Mouse (Mus musculus) lung, adult 2 months (tissue): ENCODE results near the gene Gm17657. TPM values are rescaled to one million over a fixed set of nuclear protein-coding genes. Genes with fewer than 3 reads are reported as not detected.

ENCODE experiments used
- DNase-seq: peaks from one replicate; pipeline ENCODE4 v3.0.0; 2022
- H3K4me1 ChIP-seq: fragments of 200-500 bp; 2 replicates; pipeline ENCODE4 v1.6.1; 2011; ENCODE audit warnings: low read length; ENCODE audit not compliant: control insufficient read depth, insufficient read depth
- H3K4me3 ChIP-seq: fragments of 200-500 bp; replicated peaks from 2 replicates; pipeline ENCODE3; 2011; ENCODE audit warnings: low read depth, mild to moderate bottlenecking, control low read depth, low read length; ENCODE audit errors: extremely low read depth
- CTCF ChIP-seq: fragments of 200-500 bp; IDR thresholded peaks from 2 replicates; pipeline ENCODE4 v1.5.1; 2011; ENCODE audit warnings: mild to moderate bottlenecking, low read length, control low read depth; ENCODE audit not compliant: insufficient read depth
- POLR2A ChIP-seq: fragments of 200-500 bp; IDR thresholded peaks from 2 replicates; pipeline ENCODE4 v1.6.1; 2011; ENCODE audit warnings: low read depth, mild to moderate bottlenecking, control low read depth, low read length, borderline replicate concordance; ENCODE audit errors: extremely low read depth
- WGBS: fragments of 180-500 bp; shearing (Covaris S2); methylation state at CpG from one replicate; pipeline ENCODE4 v1.1.7; 2018; 5-methylcytosine and 5-hydroxymethylcytosine counted together
- polyA plus RNA-seq: library from polyadenylated mRNA; depleted of rRNA; stranded (reverse); fragments of >200 nt; gene quantifications from 2 replicates; pipeline ENCODE4 v1.2.3, GENCODE M21; 2012

Gm17657 gene
- polyA plus RNA-seq, 1 experiment, result not detected

DNA sequence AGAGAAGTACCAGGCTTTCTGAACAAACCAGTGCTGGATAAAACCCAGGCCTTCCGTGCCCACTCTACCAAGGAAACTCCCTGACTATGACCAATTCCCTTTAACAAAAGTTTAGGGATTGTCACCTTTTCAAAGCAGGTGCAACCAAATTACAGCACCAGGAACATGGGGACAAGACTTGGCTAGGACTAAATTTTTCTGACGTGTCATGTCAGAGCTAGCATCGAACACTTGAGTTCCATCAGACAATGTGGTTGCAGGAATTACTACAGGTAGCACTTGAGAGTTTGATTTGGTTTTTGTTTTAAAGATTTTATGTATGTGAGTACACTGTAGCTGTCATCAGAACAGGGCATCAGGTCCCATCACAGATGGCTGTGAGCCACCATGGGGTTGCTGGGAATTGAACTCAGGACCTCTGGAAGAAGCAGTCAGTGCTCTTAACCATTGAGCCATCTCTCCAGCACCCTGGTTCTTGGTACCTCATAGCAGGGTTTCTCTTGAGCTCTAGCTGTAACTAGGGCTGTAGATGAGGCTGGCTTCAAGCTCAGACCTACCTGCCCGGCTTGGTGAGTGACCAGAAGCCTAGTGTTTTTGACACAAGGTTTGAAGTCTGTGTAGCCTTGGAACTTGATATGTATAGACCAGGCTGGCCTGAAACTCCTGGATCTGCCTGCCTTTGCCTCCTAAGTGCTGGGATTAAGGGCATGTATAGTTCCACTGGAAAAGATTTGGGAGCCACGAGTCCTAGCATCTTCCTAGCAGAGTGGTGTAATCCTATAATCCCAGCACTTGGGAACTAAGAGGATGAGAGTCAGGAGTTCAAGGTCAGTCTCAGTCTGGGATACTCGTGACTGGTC is 53.0 kb downstream of the Gm17657 start:
- WGBS, result 78% methylated on average over 6 of the region's 6 CpGs
- Histone ChIP-seq H3K4me1 (peaks cover 4% of the 10 kb centered on the region; the same call in 1 of the 2 replicates), H3K4me3 (no peak overlapping the region)
- no peak for TF ChIP-seq CTCF
- no peak for TF ChIP-seq POLR2A
- DNase-seq, result no peak

DNA sequence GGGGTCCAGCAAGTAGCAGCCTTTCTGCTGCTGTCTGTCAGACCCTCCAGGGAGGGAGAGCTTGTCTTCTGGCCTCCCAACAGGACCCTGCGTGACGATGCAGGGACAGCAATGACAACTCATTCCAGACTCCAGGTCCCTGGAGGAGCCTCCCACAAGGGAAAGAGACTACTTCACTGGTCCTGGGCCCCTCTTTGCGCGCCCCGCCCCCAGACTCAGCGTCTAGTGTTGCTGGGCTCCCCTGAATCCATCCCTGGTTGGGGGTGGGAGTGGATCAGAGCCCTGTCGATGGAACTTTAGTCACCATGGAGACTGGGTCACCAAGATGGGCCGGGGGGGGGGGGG is 54.7 kb downstream of the Gm17657 start:
- DNase-seq, result no peak
- WGBS, result 63% methylated on average over 7 of the region's 8 CpGs
- H3K4me3 ChIP-seq, result no peak overlapping the region
- peaks cover 4% of the 10 kb centered on the region; the same call in 1 of the 2 replicates for H3K4me1 ChIP-seq
- TF ChIP-seq CTCF, result no peak
- TF ChIP-seq POLR2A, result no peak

DNA sequence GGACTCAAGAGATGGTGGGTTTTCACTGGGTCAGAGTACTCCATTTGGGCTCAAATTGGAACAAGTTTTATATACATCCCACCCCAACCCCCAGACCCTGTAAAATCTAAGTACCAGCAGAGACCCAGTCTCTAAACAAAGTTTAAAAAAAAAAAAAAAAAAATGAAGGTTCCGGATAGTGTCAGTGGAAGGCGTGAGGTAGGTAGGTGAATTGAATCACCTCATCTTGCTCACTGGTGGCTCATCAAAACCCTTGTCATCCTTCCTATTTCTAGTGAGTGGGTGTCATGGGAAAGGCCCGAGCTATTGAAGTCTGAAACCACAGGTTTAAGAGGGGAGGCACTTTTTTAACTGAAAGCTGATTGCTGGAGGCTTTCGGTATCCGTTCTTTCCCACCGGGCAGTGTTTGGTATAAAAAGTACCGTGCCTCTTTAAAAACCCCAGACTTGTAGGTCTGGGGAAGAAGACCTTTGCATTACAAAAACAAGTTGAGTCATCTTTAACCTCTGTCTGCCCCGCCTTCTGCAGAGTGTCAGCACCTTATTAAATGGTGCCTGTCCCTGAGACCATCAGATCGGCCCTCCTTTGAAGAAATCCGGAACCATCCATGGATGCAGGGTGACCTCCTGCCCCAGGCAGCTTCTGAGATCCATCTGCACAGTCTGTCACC is 55.2 kb downstream of the Gm17657 start:
- H3K4me3 ChIP-seq, result no peak overlapping the region
- WGBS, result 67% methylated on average over 10 of the region's 10 CpGs
- H3K4me1 ChIP-seq, result peaks cover 6% of the 10 kb centered on the region; the same call in 1 of the 2 replicates
- no peak for TF ChIP-seq CTCF
- TF ChIP-seq POLR2A, result no peak
- DNase-seq, result no peak

DNA sequence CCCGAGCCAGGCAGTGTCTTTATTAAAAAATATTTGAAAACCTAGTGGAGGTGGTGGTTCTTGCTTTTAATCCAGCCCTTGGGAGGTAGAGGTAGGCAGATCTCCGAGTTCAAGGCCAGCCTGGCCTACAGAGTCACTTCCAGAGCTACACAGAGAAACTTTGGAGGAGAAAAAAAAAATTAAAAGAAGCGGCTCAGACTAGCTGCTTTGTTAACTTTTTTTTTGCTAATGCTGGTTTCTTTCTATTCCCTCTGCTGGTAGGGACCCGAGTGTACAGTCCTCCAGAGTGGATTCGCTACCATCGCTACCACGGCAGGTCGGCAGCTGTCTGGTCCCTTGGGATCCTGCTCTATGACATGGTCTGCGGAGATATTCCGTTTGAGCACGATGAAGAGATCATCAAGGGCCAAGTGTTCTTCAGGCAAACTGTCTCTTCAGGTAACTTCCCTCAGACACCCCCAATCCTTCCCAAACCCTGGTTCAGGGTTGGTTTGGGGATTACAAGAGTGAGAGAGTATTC is 55.9 kb downstream of the Gm17657 start:
- Histone ChIP-seq H3K4me3 (no peak overlapping the region), H3K4me1 (peaks cover 10% of the 10 kb centered on the region)
- WGBS, result 63% methylated on average over 11 of the region's 11 CpGs
- no peak for DNase-seq
- TF ChIP-seq CTCF (no peak), POLR2A (no peak)

DNA sequence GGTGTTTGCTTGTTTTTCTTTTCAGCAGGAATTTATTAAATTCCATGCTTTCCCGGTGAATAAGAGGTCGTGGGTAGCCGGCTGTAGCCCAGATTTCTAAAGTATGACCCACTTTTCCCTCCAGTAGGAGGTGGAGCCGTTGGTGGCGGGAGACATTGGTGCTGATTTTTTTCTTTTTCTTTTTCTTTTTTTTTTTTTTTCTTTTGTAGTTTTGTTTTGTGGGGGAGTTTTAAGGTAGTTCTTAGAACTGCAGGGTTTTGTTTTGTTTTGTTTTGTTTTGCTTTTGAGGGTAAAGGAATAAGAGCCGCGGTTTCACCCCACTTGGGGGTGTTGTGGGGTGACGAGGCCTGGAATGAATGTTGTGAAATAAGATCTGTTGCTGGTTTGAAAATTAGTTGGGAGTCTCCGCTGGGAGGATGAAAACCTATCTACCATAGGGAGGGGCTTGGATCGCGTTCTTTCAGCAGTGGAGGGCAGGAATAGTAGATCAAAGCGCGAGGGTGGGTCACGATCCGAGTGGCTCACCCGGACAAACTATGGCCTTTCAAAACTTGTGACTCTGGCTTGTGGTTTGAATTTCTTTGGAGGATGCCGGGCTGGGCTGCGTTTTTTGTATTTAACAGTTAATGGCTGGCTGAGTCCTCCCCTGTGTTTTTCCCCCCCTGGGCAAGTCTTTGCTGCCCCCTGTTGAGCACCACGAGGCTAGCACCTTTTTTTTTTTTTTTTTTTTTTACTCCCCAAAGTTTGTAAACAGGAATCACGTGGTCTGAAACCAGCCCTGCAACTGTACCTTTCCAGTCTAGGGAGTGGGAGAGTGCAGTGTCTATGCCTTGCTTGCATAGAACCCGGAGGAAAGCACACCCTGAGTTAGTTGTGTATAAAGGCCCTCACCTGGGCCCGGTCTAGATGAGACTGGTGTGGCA is 56.9 kb downstream of the Gm17657 start:
- WGBS, result 1% methylated on average over 22 of the region's 22 CpGs

DNA sequence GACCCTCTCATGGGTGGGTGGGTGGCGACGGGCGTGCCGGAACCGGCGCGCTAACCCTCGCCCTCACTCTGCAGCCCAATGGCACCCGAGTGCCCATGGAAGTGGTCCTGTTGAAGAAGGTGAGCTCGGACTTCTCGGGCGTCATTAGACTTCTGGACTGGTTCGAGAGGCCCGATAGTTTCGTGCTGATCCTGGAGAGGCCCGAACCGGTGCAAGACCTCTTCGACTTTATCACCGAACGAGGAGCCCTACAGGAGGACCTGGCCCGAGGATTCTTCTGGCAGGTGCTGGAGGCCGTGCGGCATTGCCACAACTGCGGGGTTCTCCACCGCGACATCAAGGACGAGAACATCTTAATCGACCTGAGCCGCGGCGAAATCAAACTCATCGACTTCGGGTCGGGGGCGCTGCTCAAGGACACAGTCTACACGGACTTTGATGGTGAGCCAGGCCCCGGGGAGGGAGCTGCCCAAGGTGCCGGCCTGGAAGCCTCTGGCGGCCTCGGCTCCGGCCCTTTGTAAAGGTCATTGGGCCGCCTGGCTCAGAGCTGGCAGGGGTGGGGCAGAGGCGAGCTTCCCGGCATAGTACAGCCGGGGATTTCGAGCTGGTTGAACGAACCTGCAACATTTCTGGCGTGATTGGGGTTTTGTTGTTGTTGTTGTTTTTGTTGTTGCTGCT is 57.7 kb downstream of the Gm17657 start:
- peaks cover 10% of the 10 kb centered on the region for H3K4me1 ChIP-seq
- peak overlapping the region; percentile 94 for H3K4me3 ChIP-seq
- under 1% methylated on average over 48 of the region's 48 CpGs for WGBS
- TF ChIP-seq CTCF (no peak), POLR2A (no peak)
- peak; percentile 78 for DNase-seq

More for the DNA sequence above, 56.9 kb downstream of the Gm17657 start:
- peaks cover 10% of the 10 kb centered on the region for H3K4me1 ChIP-seq
- peak overlapping the region; percentile 94 for H3K4me3 ChIP-seq
- TF ChIP-seq POLR2A (0 out of 2 replicates have a peak, but pooled peaks have one; percentile 17), CTCF (peak; percentile 70)
- peak; percentile 74 for DNase-seq

DNA sequence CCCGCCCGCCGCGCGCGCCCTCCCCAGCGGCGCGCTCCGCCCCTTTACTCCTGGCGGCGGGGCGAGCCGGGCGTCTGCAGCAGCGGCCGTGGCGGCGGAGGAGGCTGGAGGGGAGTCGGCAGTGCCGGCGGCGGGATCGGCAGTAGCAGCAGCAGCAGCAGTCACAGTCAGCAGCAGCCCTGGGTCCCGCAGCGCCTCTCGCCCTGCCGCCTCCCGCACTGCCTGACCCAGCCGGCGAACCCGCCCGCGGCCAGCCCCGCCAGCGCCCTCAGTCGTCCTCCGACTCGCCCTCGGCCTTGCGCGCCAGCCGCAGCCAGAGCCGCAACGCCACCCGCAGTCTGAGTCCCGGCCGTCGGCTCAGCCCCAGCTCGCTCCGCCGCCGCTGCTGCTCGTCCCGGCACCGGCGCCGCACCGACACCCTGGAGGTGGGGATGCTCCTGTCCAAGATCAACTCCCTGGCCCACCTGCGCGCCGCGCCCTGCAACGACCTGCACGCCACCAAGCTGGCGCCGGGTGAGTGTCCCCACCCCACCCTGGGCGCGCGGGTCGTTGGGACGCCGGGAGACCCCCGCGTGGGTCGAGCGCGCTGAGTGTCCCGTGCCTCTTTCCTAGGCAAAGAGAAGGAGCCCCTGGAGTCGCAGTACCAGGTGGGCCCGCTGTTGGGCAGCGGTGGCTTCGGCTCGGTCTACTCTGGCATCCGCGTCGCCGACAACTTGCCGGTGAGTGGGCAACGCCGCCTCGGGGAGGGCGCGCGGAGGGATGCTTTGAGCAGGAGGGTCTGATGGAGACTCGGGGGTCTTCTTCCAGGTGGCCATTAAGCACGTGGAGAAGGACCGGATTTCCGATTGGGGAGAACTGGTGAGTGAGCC is 58.5 kb downstream of the Gm17657 start, which contains the start of gene Pim1:
Gene Pim1, plus strand, starts transcription at position 41 of the 869 bp plus-strand sequence.
- Histone ChIP-seq H3K4me1 (peaks cover 10% of the 10 kb centered on the region), H3K4me3 (peak within 1 kb of the TSS; percentile 94)
- TF ChIP-seq POLR2A (peak; percentile 76; the same call in 1 of the 2 replicates), CTCF (no peak)
- peak; percentile 89 for DNase-seq
- WGBS, result under 1% methylated on average over 72 of the region's 99 CpGs
